26 mouse cellular contexts compared by ENCODE assay signal in genomic region chr6:42215028-42215427, GRCm38 (mm10). TPM values are rescaled to one million over a fixed set of nuclear protein-coding genes. Genes with fewer than 3 reads are reported as not detected.
"Had no signal": no experiment of that assay in that cellular context is flagged by ENCODE, and none has a peak within 500 bp of the region (broad histone marks: within the 10 kb centered on the region; RNA-seq: fewer than 3 reads in every experiment).

Gene Tas2r144, plus strand, starts transcription at chr6:42215328.

- H3K27me3 ChIP-seq: neural tube, embryonic 12.5 days; neural tube, embryonic 13.5 days; neural tube, embryonic 15.5 days; stomach, embryonic 15.5 days had no signal

- H3K27ac ChIP-seq: neural tube, embryonic 12.5 days; neural tube, embryonic 13.5 days; neural tube, embryonic 15.5 days; stomach, embryonic 15.5 days; stomach, postnatal 0 days had no signal

- H3K36me3 ChIP-seq: neural tube, embryonic 12.5 days; neural tube, embryonic 13.5 days; neural tube, embryonic 15.5 days; stomach, embryonic 15.5 days had no signal

- H3K9me3 ChIP-seq: neural tube, embryonic 12.5 days; neural tube, embryonic 13.5 days; neural tube, embryonic 15.5 days; stomach, embryonic 15.5 days had no signal

- H3K9ac ChIP-seq: neural tube, embryonic 12.5 days; neural tube, embryonic 13.5 days; neural tube, embryonic 15.5 days; stomach, embryonic 15.5 days had no signal

- DNase-seq: retina, postnatal 1 day; right cerebral cortex, adult 18-20 months; right cerebral cortex, postnatal 14 days; right cerebral cortex, postnatal 25 days; right cerebral cortex, postnatal 4 days; spleen, adult 18-20 months; thymus, adult 18-20 months; thymus, adult 2 months; thymus, postnatal 14 days; thymus, postnatal 25 days; thymus, postnatal 36 days; thymus, postnatal 4 days had no signal

- H3K4me1 ChIP-seq: neural tube, embryonic 12.5 days; neural tube, embryonic 13.5 days; neural tube, embryonic 15.5 days; stomach, embryonic 15.5 days had no signal

- H3K4me3 ChIP-seq: neural tube, embryonic 12.5 days; neural tube, embryonic 13.5 days; neural tube, embryonic 15.5 days; stomach, embryonic 15.5 days had no signal

RNA-seq across cellular contexts. Expression of gene Tas2r144, which starts in this region (rescaled TPM):
- total RNA-seq: neutrophil, adult 5-6 weeks had no signal
- polyA plus RNA-seq: neural tube, embryonic 12.5 days; neural tube, embryonic 13.5 days; neural tube, embryonic 14.5 days; neural tube, embryonic 15.5 days; small intestine, adult 2 months; spleen, adult 2 months; stomach, embryonic 14.5 days; stomach, embryonic 15.5 days; stomach, embryonic 16.5 days; stomach, postnatal 0 days; testis, adult 2 months; thymus, adult 2 months; thymus, postnatal 0 days; urinary bladder, adult 2 months had no signal
